Mouse (Mus musculus): Measurements from ENCODE around the gene Nme3.

Gene Nme3

DNA sequence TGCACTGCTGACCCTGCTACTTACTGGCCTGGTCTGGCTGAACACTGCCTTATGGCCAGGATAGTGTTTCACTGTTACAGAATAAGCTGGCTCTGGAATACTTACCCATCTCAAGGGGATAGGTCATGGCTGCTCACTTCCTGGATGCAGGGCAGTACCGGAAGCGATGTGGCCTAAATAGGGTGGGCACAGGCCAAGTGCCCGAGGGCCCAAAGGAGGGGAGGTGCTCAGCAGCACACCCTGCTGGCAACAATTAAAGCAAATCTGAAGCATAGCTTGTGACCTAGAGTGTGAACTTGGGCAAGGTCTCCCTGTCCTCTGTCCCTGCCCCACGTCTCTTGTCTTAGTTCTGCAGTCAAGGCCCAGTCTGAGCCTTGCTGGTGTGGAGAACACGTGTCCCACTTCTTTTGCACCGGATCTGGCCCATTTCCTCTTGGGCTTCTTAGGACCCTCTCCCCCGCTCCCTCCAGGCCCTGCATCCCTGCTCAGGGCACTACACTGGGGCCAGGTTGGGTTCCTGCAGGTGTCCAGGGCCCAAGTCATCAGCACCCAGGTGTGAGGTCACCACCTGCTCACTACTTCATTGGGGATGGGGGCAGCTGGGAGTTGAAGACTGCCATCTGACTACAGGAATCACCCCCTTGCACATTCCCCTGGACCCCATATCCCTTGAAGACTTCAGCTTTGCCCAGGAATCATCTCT lies 14.4 kb upstream of the Nme3 start:
- DNase-seq (ENCODE audit: low spot score), result no peak

DNA sequence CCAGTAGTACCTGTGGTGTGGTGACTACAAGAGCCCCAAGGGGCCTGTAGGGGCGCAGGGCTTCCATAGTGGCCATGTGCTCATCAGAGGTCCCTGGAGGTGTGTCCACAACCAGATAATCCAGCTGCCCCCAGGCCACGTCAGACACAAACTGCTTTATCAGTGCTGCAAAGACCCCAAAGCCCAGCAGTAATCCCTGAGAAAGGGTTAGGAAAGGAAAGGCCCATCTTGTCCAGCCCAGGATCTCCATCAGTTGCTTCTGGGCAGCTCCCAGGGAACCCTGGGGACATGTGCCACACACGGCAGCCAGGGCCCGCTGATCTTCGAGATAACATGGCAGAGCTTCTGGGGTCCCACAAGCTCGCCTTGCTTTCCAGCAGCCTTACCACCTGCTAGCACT lies 11.9 kb upstream of the Nme3 start:
- no peak for DNase-seq (ENCODE audit: low spot score)

DNA sequence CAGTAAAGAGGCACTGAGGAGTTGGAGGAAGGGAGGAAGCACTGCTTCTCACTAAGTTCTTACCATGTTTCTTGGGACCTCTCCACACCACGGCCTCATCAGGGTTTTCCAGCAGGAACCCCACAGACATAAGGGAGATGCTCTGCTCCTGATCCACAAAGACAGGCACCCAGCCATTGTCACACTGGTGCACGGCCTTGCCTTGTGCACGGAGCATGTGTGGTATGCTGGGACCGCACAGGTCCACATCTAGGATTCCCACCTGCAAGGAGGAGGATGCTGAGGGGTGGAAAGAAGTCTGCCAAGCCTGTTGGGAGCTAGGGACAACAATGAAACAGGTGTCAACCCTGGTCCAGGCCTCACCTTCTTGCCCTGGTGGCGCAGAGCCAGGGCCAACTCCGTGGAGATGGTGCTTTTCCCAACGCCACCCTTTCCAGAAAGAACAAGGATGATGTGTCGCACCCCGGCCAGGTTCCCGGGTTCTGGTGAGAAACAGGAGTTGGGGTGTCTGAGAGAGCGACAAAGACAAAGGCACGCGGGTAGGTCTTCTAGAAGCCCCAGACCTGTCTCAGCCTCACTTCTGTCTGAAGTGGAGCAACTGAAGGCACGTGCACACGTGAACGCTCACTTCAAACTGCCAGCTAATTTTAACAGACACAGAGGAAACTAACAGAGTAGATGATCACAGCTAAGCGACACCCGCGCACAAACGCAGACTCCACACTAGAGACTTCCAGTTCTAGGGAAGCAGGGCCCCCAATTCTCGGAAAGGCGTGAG lies 10.8 kb upstream of the Nme3 start:
- no peak for DNase-seq (ENCODE audit: low spot score)

DNA sequence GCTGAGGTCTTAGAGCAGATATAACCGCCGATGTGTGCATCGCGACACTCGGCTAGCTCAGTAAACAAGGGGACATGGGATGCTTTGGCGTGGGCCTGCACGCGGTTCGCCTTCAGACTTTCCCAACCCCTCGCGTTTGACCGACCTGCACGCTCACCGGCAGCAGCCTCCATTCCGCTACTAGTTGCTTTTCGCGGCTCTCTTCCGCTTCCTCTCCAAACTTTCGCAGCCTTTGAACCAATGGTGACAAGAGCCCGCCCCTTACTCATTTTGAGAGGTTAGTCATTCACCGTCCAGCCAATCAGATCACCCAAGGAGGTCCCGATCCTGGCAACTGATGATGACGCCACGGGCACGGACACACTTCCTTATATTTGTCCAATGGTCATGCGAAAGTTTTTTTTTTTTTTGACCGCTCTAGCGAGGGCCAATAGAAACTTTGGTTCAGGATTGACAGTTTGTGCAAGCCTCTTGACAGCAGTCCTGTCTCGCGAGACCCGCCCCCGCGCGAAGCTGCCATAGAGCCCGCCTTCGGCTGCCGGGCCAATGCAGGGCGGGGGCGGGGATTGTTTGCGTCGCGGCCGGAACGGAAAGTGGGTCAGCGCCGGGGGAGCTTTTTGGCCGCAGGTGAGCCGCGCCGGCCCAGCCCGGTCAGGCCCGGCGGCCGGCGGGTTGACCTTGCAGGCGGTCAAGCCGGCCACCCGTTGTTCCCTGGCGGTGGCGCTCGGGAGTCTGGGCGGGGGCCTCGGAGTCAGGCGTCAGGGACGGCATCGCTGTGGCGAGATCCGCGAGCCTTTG lies 10.0 kb upstream of the Nme3 start, which contains the start of the genes Nubp2 and Spsb3:
Nubp2 (minus strand) TSS at position 216 of the 798 bp plus-strand sequence.
Spsb3 (plus strand) TSS at position 510 of the 798 bp plus-strand sequence.
- DNase-seq (ENCODE audit: low spot score), result peak; percentile 94

DNA sequence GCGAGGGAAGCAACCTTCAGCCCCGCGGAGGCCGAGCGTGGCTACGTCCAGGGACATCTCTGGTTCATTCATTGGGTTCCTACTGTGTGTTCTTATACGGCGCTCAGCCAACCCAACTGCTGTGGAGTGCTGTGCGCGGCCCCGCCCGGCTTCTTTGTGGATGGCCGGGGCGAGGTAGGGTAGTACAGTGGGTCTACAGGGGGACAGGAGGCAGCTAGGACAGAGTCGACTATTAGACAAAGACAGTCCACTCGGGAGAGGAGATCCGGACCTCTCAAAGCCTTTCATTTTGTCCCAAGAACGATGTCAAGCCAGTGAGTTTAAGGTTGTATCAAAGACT lies 9.4 kb upstream of the Nme3 start:
- DNase-seq (ENCODE audit: low spot score), result no peak

DNA sequence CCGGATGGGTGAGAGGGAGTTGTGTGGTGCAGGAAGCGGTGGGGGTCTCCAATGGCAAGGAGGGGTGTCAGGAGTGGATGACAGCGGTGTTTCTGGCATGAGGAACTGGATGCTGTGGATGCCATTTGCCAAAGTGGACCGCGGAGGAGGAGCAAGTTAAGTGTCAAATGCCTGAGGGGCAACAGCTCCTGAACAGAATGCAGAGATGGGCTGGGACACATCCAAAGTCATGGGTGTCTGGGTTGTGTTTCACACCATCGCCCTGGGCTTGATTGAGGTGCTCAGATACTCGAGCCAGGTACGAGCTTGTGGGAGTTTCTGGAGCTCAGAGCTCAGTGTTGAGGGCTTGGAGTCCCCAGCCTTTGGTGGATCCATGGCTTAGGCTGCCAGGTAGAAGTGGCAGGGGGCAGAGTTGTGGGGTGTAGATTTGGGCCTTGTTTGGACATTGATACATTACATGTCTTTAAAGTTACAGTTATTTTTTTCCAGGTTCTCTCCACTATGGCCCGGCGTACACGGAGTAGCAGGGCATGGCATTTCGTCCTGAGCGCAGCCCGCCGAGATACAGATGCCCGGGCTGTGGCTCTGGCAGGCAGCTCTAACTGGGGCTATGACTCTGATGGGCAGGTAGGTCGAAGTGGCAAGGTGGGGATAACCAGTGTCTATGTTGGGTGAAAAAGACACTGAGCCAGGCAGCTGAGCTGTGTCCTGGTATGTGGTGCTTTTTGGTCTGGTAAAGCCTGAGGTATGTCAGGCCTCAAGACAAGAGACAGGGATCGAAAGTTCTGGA lies 8.8 kb upstream of the Nme3 start:
- DNase-seq (ENCODE audit: low spot score), result no peak

DNA sequence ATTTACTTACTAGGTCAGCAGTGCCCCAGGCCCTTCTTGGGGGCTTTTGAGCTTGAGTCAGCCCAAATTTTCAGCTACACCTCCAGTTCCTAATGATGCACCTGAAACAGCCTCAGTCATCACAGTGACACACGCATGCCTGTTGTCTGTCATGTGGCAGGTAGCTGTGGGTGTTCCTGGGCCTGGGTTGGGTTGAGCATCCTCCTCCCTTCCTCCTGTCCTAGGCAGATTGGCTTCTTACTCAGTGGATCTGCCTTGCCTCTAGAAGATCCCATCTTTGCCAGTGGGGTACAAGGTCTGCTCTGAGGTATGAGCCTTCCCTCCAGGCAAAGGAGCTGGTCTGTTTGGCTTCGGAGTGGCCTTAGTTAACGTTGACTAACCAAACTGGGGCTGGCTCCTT lies 7.4 kb upstream of the Nme3 start:
- no peak for DNase-seq (ENCODE audit: low spot score)

- DNase-seq (ENCODE audit: low spot score), result no peak
Observed at GRCm38 (mm10) chr17:24890151-24891092, 5.9 kb upstream of the Nme3 start.

DNA sequence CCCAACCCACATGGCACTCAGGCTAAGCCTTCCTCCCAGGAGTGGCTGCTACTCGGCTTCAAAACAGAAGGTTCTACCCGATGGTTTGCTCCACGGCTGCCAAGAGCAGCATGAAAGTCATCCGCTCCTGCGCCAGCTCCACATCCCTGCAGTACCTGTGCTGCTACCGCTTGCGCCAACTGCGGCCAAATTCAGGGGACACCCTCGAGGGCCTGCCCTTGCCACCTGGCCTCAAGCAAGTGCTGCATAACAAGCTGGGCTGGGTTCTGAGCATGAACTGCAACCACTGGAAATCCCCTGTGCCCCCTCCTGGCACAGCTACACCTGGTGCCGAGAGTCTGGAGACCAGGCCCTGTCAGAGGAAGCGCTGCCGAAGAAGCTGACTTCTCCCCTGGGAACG lies 5.0 kb upstream of the Nme3 start:
- DNase-seq (ENCODE audit: low spot score), result no peak

DNA sequence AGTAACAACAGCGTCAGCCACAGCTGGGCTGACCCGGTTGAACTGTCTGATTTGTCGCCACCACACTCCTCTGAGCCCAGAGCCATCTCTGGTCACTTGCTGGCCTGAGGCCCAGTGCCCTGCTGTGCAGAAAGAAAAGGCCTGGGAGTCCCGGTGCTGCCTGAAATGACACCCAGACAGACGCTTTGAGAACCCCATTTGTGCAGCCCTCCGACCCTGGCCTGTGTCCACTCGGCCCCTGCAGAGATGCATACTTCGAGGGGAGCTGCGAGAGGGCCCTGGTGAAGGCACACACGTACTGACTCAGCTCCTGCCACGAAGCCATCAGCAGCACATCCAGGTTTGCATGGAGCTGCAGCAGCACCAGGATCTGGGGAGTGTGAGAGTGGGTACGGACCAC lies 3.5 kb upstream of the Nme3 start:
- no peak for DNase-seq (ENCODE audit: low spot score)

DNA sequence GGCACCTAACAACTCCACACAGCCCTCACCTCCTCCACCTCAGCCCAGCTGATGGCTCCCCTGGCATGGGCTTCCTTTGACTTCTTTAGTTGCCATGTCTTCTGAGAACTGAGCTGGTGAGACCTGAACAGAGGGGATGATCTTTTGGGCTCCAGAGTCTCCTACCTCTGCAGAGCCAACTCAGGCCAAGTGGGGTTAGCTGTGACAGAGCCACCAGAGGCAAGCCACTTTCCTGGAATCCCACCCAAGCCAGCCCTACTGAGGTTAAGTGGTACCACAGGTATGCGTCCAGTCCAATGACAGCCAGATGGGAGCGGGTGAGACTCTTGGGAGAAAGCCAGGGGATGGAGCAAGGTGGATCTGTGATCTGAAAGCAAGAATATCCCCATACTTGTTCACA lies 3.0 kb upstream of the Nme3 start:
- no peak for DNase-seq (ENCODE audit: low spot score)

GRCm38 (mm10) chr17:24894061-24894994 lies 2.0 kb upstream of the Nme3 start:
- no peak for DNase-seq (ENCODE audit: low spot score)

DNA sequence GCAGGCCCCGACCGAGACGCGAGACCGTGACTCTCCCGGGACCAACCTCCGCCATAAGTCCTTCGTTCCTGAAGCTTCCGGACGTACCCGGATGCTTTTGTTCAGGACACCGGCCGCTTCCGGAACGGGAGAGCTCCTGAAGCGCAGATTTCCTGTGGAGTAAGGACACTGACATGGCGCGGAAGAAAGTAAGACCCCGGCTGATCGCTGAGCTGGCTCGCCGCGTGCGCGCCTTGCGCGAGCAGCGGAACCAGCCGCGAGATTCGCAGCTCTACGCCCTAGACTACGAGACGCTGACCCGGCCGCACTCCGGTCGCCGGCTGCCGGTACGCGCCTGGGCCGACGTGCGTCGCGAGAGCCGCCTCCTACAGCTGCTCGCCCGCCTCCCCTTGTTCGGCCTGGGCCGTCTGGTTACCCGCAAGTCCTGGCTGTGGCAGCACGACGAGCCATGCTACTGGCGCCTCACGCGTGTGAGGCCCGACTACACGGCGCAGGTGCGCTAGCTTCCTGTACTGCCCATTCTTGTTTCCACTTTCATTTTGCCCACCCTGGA lies 1.2 kb upstream of the Nme3 start, which contains the start of the genes Eme2 and Mrps34:
Eme2 (minus strand) TSS at position 93 of the 553 bp plus-strand sequence.
Mrps34 (plus strand) TSS at position 122 of the 553 bp plus-strand sequence.
- peak; percentile 71 for DNase-seq (ENCODE audit: low spot score)

DNA sequence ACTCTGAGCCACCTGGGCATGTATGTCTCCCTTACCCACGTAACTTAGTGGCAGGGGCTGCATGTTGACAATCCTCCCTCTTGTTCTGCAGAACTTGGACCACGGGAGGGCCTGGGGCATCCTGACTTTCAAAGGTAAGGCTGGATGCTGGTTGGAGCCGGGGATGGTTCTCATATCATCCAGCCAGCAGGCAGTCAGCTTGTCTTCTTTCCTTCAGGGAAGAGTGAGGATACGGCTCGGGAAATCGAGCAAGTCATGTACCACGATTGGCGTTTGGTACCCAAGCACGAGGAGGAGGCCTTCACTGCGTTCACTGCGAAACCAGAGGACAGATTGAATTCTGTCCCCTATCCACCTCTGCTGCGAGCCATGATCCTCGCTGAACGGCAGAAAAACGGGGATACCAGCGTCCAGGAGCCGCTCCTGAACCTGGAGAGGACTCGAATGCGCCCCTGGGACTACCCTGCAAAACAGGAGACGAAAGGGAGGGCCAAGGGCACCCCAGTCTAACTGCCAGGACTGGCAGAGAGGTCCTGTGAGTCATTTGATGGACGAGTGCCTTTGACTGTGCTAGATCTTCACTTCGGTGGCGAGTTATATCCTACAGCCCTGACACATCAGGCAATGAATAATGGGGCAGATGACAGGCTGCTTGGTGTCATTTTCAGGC lies 594 bp upstream of the Nme3 start:
- DNase-seq (ENCODE audit: low spot score), result no peak

DNA sequence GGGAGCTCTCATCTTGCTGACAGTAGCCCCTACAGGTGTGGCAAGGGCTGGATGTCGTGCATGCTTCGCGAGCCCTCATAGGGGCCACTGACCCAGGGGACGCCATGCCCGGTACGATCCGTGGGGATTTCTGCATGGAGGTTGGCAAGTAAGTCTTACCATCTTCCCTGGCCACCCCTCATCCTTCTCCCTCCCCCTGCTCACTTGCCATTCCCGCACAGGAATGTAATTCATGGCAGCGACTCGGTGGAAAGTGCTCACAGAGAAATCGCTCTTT lies 631 bp downstream of the Nme3 start:
- no peak for DNase-seq (ENCODE audit: low spot score)

- DNase-seq (ENCODE audit: low spot score), result no peak
Observed at GRCm38 (mm10) chr17:24897600-24897999, 1.3 kb downstream of the Nme3 start.

DNA sequence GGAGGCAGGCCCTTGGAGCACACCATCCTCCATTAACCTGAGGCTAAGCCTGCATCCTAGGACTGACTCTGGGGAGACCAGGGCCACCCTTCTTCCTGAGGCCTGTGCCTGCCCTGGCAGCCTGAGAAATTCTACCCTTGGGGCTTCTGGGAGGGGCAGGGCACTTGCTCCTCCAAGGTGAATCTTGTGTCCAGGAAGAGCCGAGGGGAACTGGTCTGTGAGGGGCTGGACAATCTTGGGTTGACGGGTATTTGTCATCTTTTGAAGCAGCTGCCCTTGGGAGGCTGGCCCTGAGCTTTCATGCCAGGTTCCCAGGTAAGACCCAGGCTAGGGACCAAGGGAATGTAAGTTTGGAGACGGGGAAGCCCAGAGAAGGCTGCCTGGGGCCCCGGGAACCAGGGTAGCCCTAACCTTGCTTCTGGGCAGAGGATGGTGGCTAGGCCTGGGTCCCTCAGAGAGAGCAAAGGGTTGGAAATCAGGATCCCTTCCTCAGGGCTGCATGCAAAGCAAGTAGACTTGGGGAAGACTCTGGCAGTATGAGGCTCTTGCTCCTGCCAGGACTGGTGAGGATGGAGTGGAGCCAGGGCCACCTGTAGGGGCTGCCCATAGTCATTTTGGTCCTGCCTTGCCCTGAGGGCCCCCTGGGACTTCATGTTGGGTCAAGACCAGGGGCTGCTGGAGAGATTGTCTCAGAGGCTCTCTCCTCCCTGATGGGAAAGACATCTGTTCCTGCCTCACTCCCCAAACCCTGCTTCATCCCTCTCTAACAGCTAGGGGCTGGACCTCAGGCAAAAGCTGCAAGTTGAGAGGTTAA lies 1.9 kb downstream of the Nme3 start:
- DNase-seq (ENCODE audit: low spot score), result no peak

GRCm38 (mm10) chr17:24899153-24899552 lies 2.9 kb downstream of the Nme3 start:
- DNase-seq (ENCODE audit: low spot score), result no peak

All from urinary bladder, postnatal 25 days (tissue).